Mouse (Mus musculus) layer of hippocampus, adult 8-10 months (tissue): ENCODE data around the gene Txlna. TPM values are rescaled to one million over a fixed set of nuclear protein-coding genes. Genes with fewer than 3 reads are reported as not detected.

ENCODE experiments used
- DNase-seq, 2 experiments: peaks; one replicate each; pipeline ENCODE4 v3.0.0; 2022; ENCODE audit warnings: low spot score in 2 of 2
- total RNA-seq, 4 experiments: library from RNA; stranded (reverse); gene quantifications; 2 replicates each; pipeline ENCODE4 v1.2.4; 2022

The Txlna gene
- 10 to 100 TPM; 42.1 to 46.3 (median 44.6) TPM for total RNA-seq

- DNase-seq = peak; percentile 97 to 98
Measured at GRCm38 (mm10) chr4:129640638-129641467, at the start of gene Txlna. Txlna (minus strand) TSS chr4:129641065.

- no peak for DNase-seq
Measured at GRCm38 (mm10) chr4:129684531-129684930, 43.7 kb upstream of the Txlna start.

DNA sequence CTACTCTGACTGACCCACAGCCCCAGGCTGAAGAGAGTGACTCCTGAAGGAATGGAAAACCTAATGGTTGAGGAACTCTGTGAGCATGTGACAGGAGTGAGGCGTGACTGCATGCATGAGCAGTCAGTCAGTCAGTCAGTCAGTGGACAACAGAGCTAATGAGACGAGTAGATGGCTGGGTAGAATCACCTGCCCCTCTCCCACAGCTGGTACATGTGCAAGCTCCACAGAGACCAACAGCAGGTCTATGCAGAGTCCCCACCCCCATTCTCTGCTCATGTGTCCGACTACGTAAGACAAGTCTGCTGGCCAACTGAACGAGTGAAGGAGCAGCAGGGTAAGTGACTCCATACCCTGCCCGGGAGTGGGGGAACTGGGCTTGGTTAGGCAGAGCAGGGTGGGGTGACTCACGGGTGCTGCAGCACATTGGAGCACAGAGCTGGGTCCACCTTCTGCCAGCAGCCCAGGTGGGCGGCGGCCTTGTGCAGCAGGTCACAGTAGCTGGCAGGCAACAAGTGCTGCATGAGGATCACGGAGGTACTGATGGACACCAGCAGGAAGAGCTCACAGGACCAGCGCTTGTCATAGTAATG is 43.1 kb upstream of the Txlna start:
- DNase-seq = no peak

GRCm38 (mm10) chr4:129681837-129682236 is 41.0 kb upstream of the Txlna start:
- no peak for DNase-seq

- DNase-seq = no peak
Measured at GRCm38 (mm10) chr4:129672878-129673449, 32.1 kb upstream of the Txlna start.

DNA sequence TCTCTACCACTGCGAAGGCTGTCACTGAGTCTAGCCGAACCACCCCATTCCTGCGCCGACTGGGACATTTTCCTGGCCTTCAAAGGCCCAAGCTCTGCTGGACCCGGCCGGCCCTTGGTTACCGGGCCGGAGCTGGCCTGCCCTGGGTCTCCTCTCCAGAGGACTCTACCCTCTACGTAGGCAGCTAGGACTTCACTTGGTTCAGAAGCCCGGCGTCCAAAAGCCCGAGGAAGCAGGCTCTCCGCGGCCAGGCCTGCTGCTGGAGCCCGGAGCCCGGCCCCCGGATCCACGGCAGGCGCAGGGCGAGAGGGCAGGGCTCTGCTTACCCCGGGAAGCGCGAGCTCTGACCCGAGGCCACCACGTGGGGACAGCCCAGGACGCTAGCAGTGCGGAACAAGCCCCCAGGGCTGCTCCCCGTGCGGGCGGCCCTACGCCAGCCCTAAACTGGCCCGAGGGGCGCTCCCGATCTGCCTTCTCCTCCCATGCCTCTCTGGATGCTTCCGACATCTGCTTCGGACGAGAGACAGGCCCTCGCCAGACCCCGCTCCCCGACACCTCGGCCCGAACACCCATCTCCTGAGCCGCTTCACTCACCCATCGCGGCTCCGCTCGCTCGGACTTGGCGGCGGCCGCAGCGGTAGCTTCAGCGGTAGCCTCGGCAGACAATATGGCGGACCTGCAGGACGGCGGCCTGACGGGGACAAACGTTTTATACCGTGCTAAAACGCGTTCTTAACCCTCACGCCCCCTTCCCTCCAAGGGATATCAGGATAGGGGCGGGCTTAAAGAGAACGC is 31.4 kb upstream of the Txlna start, which contains the start of gene Kpna6:
Gene Kpna6, minus strand, starts transcription at position 685 of the 795 bp plus-strand sequence.
- DNase-seq = peak; percentile 86 to 91

- peak in 1 of 2 experiments; percentile 27 for DNase-seq
Measured at GRCm38 (mm10) chr4:129671491-129672082, 30.7 kb upstream of the Txlna start.

DNA sequence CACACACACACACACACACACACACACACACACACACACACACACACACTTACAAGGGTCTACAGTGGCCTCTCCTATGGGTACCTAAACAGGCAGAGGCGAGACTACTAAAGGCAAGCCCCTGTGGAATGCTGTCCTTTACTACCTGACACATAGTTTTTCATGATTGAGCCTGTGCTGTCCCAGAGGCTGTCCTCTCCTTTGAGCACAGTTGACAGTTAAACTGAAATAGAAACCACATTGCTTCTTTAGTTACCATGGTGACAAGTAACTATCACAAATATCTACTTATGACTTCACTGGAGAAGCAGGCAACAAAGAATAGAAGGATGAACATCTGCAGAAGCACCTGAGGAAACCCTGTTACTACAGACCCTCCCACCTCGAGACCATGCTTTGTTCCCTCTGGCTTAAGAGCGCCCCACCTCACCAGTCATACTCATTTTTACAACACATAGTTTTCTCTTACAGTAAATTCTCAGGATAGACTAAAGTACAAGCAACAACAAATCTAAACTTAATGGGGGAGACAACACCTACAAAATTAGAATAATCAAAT is 21.5 kb upstream of the Txlna start:
- DNase-seq = no peak

- peak; percentile 56 to 65 for DNase-seq
Measured at GRCm38 (mm10) chr4:129661584-129661983, 20.7 kb upstream of the Txlna start.

- no peak for DNase-seq
Measured at GRCm38 (mm10) chr4:129654770-129655169, 13.9 kb upstream of the Txlna start.

DNA sequence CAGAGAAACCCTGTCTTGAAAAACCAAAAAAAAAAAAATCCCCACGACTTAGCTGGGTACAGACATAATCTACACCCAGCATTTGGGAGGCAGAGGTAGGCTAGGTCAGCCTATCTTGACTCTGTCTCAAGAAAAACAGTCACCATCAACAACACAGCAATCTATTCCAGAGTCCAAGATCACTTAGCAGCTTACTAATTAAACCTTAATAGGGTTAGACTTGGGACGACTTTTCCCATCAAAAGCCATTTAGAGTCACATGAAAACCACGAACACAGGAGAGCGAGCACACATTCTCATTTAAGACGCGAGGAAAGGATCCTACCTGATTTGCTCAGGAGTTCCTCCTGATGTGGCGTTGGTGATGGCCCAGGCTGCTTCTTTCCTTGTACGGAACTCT is 9.5 kb upstream of the Txlna start:
- DNase-seq = no peak

DNA sequence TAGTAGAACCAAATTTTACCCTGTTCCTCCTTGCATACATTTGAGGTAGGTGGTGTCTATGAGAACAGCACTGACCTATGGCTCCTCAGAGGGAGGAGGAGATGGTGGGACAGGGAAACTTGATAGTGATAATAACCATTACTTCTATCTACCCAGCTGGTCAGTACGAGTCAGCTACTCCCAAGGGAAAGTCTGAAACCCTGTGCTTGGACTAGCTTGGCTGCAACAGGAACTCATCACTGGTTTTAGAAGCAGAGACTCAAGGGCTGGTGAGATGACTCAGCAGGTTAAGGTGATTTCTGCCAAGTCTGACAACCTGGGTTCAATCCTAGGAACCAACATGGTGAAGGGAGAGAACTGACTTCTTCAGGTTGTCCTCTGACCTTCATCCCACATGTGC is 7.8 kb upstream of the Txlna start:
- no peak for DNase-seq

- no peak for DNase-seq
Measured at GRCm38 (mm10) chr4:129645204-129645603, 4.3 kb upstream of the Txlna start.

DNA sequence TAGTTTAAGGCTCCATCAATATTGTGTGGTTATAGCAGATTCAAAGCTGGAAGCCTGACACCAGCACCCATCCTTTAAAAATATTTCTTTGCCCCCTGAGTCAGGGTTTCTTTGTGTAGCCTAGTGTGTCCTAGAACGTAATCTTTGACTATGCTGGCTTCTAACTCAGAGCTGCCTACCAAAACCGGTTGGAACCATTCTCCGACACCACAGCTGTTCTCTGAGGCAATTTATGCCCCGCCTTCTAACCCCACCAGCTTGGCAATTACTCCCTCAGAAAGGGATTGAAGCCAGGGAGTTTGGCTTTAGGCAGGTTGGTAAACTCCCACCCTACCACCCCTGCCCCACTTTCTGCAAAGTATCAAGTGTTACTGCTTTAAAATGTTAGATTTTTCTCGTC is 891 bp upstream of the Txlna start:
- no peak for DNase-seq

GRCm38 (mm10) chr4:129640101-129640637 is 696 bp downstream of the Txlna start:
- DNase-seq = no peak

- no peak for DNase-seq
Measured at GRCm38 (mm10) chr4:129639221-129639620, 1.6 kb downstream of the Txlna start.

- DNase-seq = no peak
Measured at GRCm38 (mm10) chr4:129633852-129634251, 7.0 kb downstream of the Txlna start.

- no peak for DNase-seq
Measured at GRCm38 (mm10) chr4:129631867-129632266, 9.0 kb downstream of the Txlna start.

- no peak for DNase-seq
Measured at GRCm38 (mm10) chr4:129630944-129631343, 9.9 kb downstream of the Txlna start.

DNA sequence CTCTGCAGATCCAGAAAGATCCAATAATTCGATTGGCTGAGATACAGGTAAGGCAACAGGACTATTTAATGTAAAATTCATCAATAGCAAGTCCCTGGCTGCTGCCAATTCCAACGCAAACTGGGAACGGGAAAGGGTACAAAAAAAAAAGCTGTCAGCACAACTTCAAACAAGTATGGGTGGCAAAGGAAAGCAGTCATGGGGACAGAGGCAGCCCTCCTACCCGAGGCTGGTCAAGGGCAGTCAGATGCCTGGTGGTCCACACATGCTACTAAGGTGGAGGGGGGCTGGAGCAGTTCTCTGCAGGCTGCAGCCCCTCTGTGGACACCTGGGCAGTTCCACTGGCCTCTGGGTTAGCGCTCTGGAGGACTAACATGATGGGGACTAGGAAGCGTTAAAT is 14.8 kb downstream of the Txlna start:
- DNase-seq = no peak

GRCm38 (mm10) chr4:129625496-129625895 is 15.4 kb downstream of the Txlna start:
- DNase-seq = no peak
